In genomic region chr11:80385055-80385454, GRCm38 (mm10) we compare ENCODE assay signal across 8 mouse cellular contexts. TPM values are rescaled to one million over a fixed set of nuclear protein-coding genes. Genes with fewer than 3 reads are reported as not detected.
DNase-seq lines count a peak whose midpoint lies in the region; ATAC-seq and TF ChIP-seq lines count a peak whose summit lies in the region.

No protein-coding gene starts in this region.

- H3K9ac ChIP-seq in ES-Bruce4 (ENCODE audit: low read depth, poor library complexity, severe bottlenecking): peak overlapping the region; percentile 97
- peak overlapping the region; percentile 57 for H3K9ac ChIP-seq in heart, embryonic 16.5 days (ENCODE audit: low read length)
- H3K9ac ChIP-seq in liver, embryonic 15.5 days: peak overlapping the region; percentile 67

- no peak for TF ChIP-seq EP300 in ES-Bruce4 (IDR thresholded peaks at IDR 0.05; ENCODE audit: insufficient read depth, low read depth, low read length)

- H3K4me3 ChIP-seq in gastrocnemius, adult 2 months: peak overlapping the region; percentile 84
- peak overlapping the region; percentile 95 for H3K4me3 ChIP-seq in ES-Bruce4 (ENCODE audit: low read depth, low read length)
- H3K4me3 ChIP-seq in heart, embryonic 16.5 days (ENCODE audit: low read length): peak overlapping the region; percentile 58
- H3K4me3 ChIP-seq in liver, embryonic 15.5 days (replicated peaks): peak overlapping the region; percentile 89

- 37% methylated on average over 4 of the region's 4 CpGs for WGBS in heart, embryonic 16.5 days
- 22% methylated on average over 4 of the region's 4 CpGs for WGBS in liver, embryonic 15.5 days (ENCODE audit: insufficient replicate concordance)

- no peak for DNase-seq in gastrocnemius, adult 2 months
- no peak for DNase-seq in gastrocnemius, postnatal 36 days
- DNase-seq in thymus, postnatal 36 days: no peak
- DNase-seq in frontal cortex, postnatal 25 days (ENCODE audit: low spot score in 2 of 2): no peak

- TF ChIP-seq CTCF in gastrocnemius, adult 2 months (IDR thresholded peaks at IDR 0.05): no peak
- no peak for TF ChIP-seq CTCF in ES-Bruce4 (IDR thresholded peaks at IDR 0.05; ENCODE audit: low read depth, low read length)

- H3K4me1 ChIP-seq in ES-Bruce4 (ENCODE audit: control insufficient read depth, insufficient read depth, low read length): peaks cover 2% of the 10 kb centered on the region
- peaks cover 29% of the 10 kb centered on the region for H3K4me1 ChIP-seq in heart, embryonic 16.5 days (ENCODE audit: control insufficient read depth, insufficient read depth, low read length)
- peaks cover 45% of the 10 kb centered on the region for H3K4me1 ChIP-seq in liver, embryonic 15.5 days (replicated peaks)

- peak overlapping the region; percentile 76 for H3K4me2 ChIP-seq in heart, embryonic 16.5 days (ENCODE audit: low read depth, low read length)
- H3K4me2 ChIP-seq in liver, embryonic 15.5 days: peak overlapping the region; percentile 87

- H3K27ac ChIP-seq in gastrocnemius, adult 2 months: peak overlapping the region; percentile 95; the same call in 1 of the 2 replicates
- H3K27ac ChIP-seq in ES-Bruce4 (ENCODE audit: insufficient read depth, low read length): no peak overlapping the region
- no peak overlapping the region for H3K27ac ChIP-seq in heart, embryonic 16.5 days (ENCODE audit: low read length)
- H3K27ac ChIP-seq in liver, embryonic 15.5 days (replicated peaks): peak overlapping the region; percentile 54

- H3K9me3 ChIP-seq in ES-Bruce4 (replicated peaks; ENCODE audit: control insufficient read depth, insufficient read depth, low read length, poor library complexity, severe bottlenecking): no peaks in the 10 kb centered on the region
- H3K9me3 ChIP-seq in heart, embryonic 16.5 days (replicated peaks; ENCODE audit: control insufficient read depth, low read length): no peaks in the 10 kb centered on the region
- no peaks in the 10 kb centered on the region for H3K9me3 ChIP-seq in liver, embryonic 15.5 days (replicated peaks)

- ATAC-seq in heart, embryonic 16.5 days (replicated peaks; ENCODE audit: extremely low read depth, insufficient read depth, low FRiP score): no peak
- no peak for ATAC-seq in liver, embryonic 15.5 days (ENCODE audit: insufficient read depth)
- ATAC-seq in CD4-positive, CD25-positive, alpha-beta regulatory T cell, adult 4 months: no peak

- intact Hi-C loops in gastrocnemius, adult 2 months (cut with DNase I): no loop called here
- intact Hi-C loops in gastrocnemius, postnatal 36 days (cut with DNase I): no loop called here

- H3K36me3 ChIP-seq in ES-Bruce4 (ENCODE audit: control insufficient read depth, insufficient read depth, low read length, poor library complexity, severe bottlenecking): peaks cover 54% of the 10 kb centered on the region
- H3K36me3 ChIP-seq in heart, embryonic 16.5 days (ENCODE audit: control insufficient read depth, insufficient read depth): peaks cover 26% of the 10 kb centered on the region
- peaks cover 53% of the 10 kb centered on the region for H3K36me3 ChIP-seq in liver, embryonic 15.5 days (replicated peaks)

- no peak for TF ChIP-seq POLR2A in ES-Bruce4 (IDR thresholded peaks at IDR 0.05; ENCODE audit: insufficient read depth, low read length)

- no peaks in the 10 kb centered on the region for H3K27me3 ChIP-seq in ES-Bruce4 (ENCODE audit: control insufficient read depth, insufficient read depth, low read length, poor library complexity, severe bottlenecking)
- H3K27me3 ChIP-seq in heart, embryonic 16.5 days (ENCODE audit: control insufficient read depth, insufficient read depth, low read length): no peaks in the 10 kb centered on the region
- H3K27me3 ChIP-seq in liver, embryonic 15.5 days: no peaks in the 10 kb centered on the region

RNA-seq across cellular contexts. Expression of gene Zfp207, which starts 2.0 kb away (rescaled TPM):
- 10 to 100 TPM; 60.9 to 61.1 TPM for total RNA-seq in gastrocnemius, adult 2 months (2021)
- 10 to 100 TPM; 44.6 to 57.9 TPM for total RNA-seq in gastrocnemius, postnatal 36 days (2021)
- polyA plus RNA-seq in ES-Bruce4 (2011; ENCODE audit: insufficient read depth, insufficient read length, low read depth, missing spikeins): 344 and 357 TPM in 2 replicates
- polyA plus RNA-seq in heart, embryonic 16.5 days (2015; fragmentation: Nextera tagmentation; extraction: Ambion mirVana): 141 and 155 TPM in 2 replicates
- 86.7 and 88.1 TPM in 2 replicates for polyA plus RNA-seq in liver, embryonic 15.5 days (2015; fragmentation: Nextera tagmentation; extraction: Ambion mirVana)
- 100 to 1,000 TPM; 270 to 312 TPM for polyA plus RNA-seq in CD4-positive, CD25-positive, alpha-beta regulatory T cell, adult 4 months (2017; shearing (Covaris generic))

RNA-seq across cellular contexts. Expression of gene 5730455P16Rik, which starts 7.2 kb away (rescaled TPM):
- total RNA-seq in gastrocnemius, adult 2 months (2021): 10 to 100 TPM; 36.4 to 37.9 TPM
- 10 to 100 TPM; 32.1 TPM for total RNA-seq in gastrocnemius, postnatal 36 days (2021)
- 27.8 and 31.0 TPM in 2 replicates for polyA plus RNA-seq in ES-Bruce4 (2011; ENCODE audit: insufficient read depth, insufficient read length, low read depth, missing spikeins)
- 14.7 and 17.7 TPM in 2 replicates for polyA plus RNA-seq in heart, embryonic 16.5 days (2015; fragmentation: Nextera tagmentation; extraction: Ambion mirVana)
- polyA plus RNA-seq in liver, embryonic 15.5 days (2015; fragmentation: Nextera tagmentation; extraction: Ambion mirVana): 4.8 and 5.4 TPM in 2 replicates
- 10 to 100 TPM; 10.4 to 15.6 TPM for polyA plus RNA-seq in CD4-positive, CD25-positive, alpha-beta regulatory T cell, adult 4 months (2017; shearing (Covaris generic))

RNA-seq across cellular contexts. Expression of gene Psmd11, which starts 43.4 kb away (rescaled TPM):
- 100 to 1,000 TPM; 138 to 169 TPM for total RNA-seq in gastrocnemius, adult 2 months (2021)
- total RNA-seq in gastrocnemius, postnatal 36 days (2021): 100 to 1,000 TPM; 125 to 138 TPM
- polyA plus RNA-seq in ES-Bruce4 (2011; ENCODE audit: insufficient read depth, insufficient read length, low read depth, missing spikeins): 261 TPM in 2 replicates
- 189 and 197 TPM in 2 replicates for polyA plus RNA-seq in heart, embryonic 16.5 days (2015; fragmentation: Nextera tagmentation; extraction: Ambion mirVana)
- 156 and 160 TPM in 2 replicates for polyA plus RNA-seq in liver, embryonic 15.5 days (2015; fragmentation: Nextera tagmentation; extraction: Ambion mirVana)
- 100 to 1,000 TPM; 258 to 279 TPM for polyA plus RNA-seq in CD4-positive, CD25-positive, alpha-beta regulatory T cell, adult 4 months (2017; shearing (Covaris generic))

Comparison
In these comparisons a context has a peak if more than half of its experiments do, and no peak if none do; other contexts are left out.
1. H3K27ac ChIP-seq: peak in gastrocnemius, adult 2 months (single experiment) and liver, embryonic 15.5 days (single experiment); none in ES-Bruce4 (single experiment) and heart, embryonic 16.5 days (single experiment).
2. Peak in every context shown above with its lines, with median percentiles within 50 percentile points of each other: H3K4me3 ChIP-seq and H3K9ac ChIP-seq.